In genomic region chr7:5053456-5054179, GRCm38 (mm10) we compare ENCODE assay signal across 8 mouse cellular contexts. TPM values are rescaled to one million over a fixed set of nuclear protein-coding genes. Genes with fewer than 3 reads are reported as not detected.
DNase-seq lines count a peak whose midpoint lies in the region; ATAC-seq and TF ChIP-seq lines count a peak whose summit lies in the region.

No protein-coding gene starts in this region.

- 9% methylated on average over 32 of the region's 32 CpGs for WGBS in kidney, postnatal 0 days
- WGBS in forebrain, embryonic 11.5 days: 8% methylated on average over 32 of the region's 32 CpGs
- 9% methylated on average over 32 of the region's 32 CpGs for WGBS in liver, embryonic 14.5 days (ENCODE audit: insufficient replicate concordance)

- TF ChIP-seq EP300 in liver, embryonic 14.5 days (IDR thresholded peaks at IDR 0.05; ENCODE audit: low read depth): no peak

- no peak for TF ChIP-seq CTCF in kidney, postnatal 0 days (IDR thresholded peaks at IDR 0.05; ENCODE audit: low read depth)
- no peak for TF ChIP-seq CTCF in brain, embryonic 14.5 days (IDR thresholded peaks at IDR 0.05; ENCODE audit: borderline replicate concordance, extremely low read depth, insufficient read depth, insufficient read length)
- TF ChIP-seq CTCF in liver, embryonic 14.5 days (IDR thresholded peaks at IDR 0.05; ENCODE audit: low read depth): no peak

- peaks cover 23% of the 10 kb centered on the region for H3K27me3 ChIP-seq in kidney, postnatal 0 days (ENCODE audit: insufficient read depth, low read length)
- H3K27me3 ChIP-seq in forebrain, embryonic 11.5 days (ENCODE audit: control insufficient read depth, insufficient read depth, low read length): peaks cover 59% of the 10 kb centered on the region
- H3K27me3 ChIP-seq in liver, embryonic 14.5 days (ENCODE audit: control insufficient read depth, insufficient read depth, low read length): peaks cover 93% of the 10 kb centered on the region

- peak overlapping the region; percentile 81 for H3K4me2 ChIP-seq in kidney, postnatal 0 days (ENCODE audit: low read length)
- peak overlapping the region; percentile 93 for H3K4me2 ChIP-seq in forebrain, embryonic 11.5 days (ENCODE audit: low read depth, low read length, severe bottlenecking)
- H3K4me2 ChIP-seq in liver, embryonic 14.5 days (ENCODE audit: low read depth): peak overlapping the region; percentile 38

- no peaks in the 10 kb centered on the region for H3K9me3 ChIP-seq in kidney, postnatal 0 days (replicated peaks; ENCODE audit: low read length)
- H3K9me3 ChIP-seq in forebrain, embryonic 11.5 days (ENCODE audit: control insufficient read depth, low read length): no peaks in the 10 kb centered on the region
- H3K9me3 ChIP-seq in liver, embryonic 14.5 days (ENCODE audit: control insufficient read depth, low read length): no peaks in the 10 kb centered on the region

- peak overlapping the region; percentile 60 for H3K4me3 ChIP-seq in kidney, postnatal 0 days (replicated peaks; ENCODE audit: low read depth, low read length)
- peak overlapping the region; percentile 77 for H3K4me3 ChIP-seq in forebrain, embryonic 11.5 days (ENCODE audit: low read depth, low read length)
- H3K4me3 ChIP-seq in liver, embryonic 14.5 days (ENCODE audit: insufficient read depth in 1 of 2, low read depth in 2 of 2, low read length in 2 of 2): peak overlapping the region; percentile 20 to 36; a peak in 3 of 4 replicates

- no peaks in the 10 kb centered on the region for H3K36me3 ChIP-seq in kidney, postnatal 0 days (ENCODE audit: insufficient read depth, low read length)
- H3K36me3 ChIP-seq in forebrain, embryonic 11.5 days (ENCODE audit: control insufficient read depth, insufficient read depth, low read length): no peaks in the 10 kb centered on the region
- H3K36me3 ChIP-seq in liver, embryonic 14.5 days (replicated peaks; ENCODE audit: control insufficient read depth, insufficient read depth, low read depth): no peaks in the 10 kb centered on the region

- ATAC-seq in kidney, postnatal 0 days (replicated peaks; ENCODE audit: low FRiP score, low read depth): no peak
- ATAC-seq in forebrain, embryonic 11.5 days (replicated peaks; ENCODE audit: low FRiP score): no peak
- no peak for ATAC-seq in liver, embryonic 14.5 days (ENCODE audit: insufficient read depth)

- peak; percentile 39 for DNase-seq in kidney, postnatal 0 days (ENCODE audit: low spot score)
- DNase-seq in kidney, adult 18-20 months: no peak
- peak; percentile 49 for DNase-seq in brain, embryonic 14.5 days (ENCODE audit: low read depth)
- DNase-seq in forebrain, embryonic 11.5 days (ENCODE audit: low spot score): no peak
- no peak for DNase-seq in liver, embryonic 14.5 days (ENCODE audit: low read depth in 3 of 3, low spot score in 3 of 3)
- DNase-seq in spleen, adult 12 weeks (ENCODE audit: low spot score): no peak
- no peak for DNase-seq in adrenal gland, adult 18-20 months (ENCODE audit: low spot score in 2 of 2)
- no peak for DNase-seq in B cell, adult 2 months

- H3K9ac ChIP-seq in kidney, postnatal 0 days (ENCODE audit: low read depth, low read length): peak overlapping the region; percentile 56
- H3K9ac ChIP-seq in forebrain, embryonic 11.5 days (ENCODE audit: low read length): peak overlapping the region; percentile 49
- H3K9ac ChIP-seq in liver, embryonic 14.5 days (replicated peaks): no peak overlapping the region

- TF ChIP-seq POLR2A in brain, embryonic 14.5 days (IDR thresholded peaks at IDR 0.05; ENCODE audit: borderline replicate concordance, extremely low read depth, insufficient read depth, insufficient read length, poor library complexity, severe bottlenecking): no peak

- H3K27ac ChIP-seq in kidney, postnatal 0 days: no peak overlapping the region
- H3K27ac ChIP-seq in forebrain, embryonic 11.5 days (ENCODE audit: low read depth, low read length): no peak overlapping the region
- H3K27ac ChIP-seq in liver, embryonic 14.5 days: no peak overlapping the region

- peaks cover 26% of the 10 kb centered on the region for H3K4me1 ChIP-seq in kidney, postnatal 0 days (replicated peaks; ENCODE audit: insufficient read depth, low read length)
- peaks cover 26% of the 10 kb centered on the region for H3K4me1 ChIP-seq in forebrain, embryonic 11.5 days (replicated peaks; ENCODE audit: control insufficient read depth, insufficient read depth, low read length)
- peaks cover 0 to 7% of the 10 kb centered on the region in 2 experiments; a peak in 2 of 4 replicates for H3K4me1 ChIP-seq in liver, embryonic 14.5 days (replicated peaks; ENCODE audit: control insufficient read depth in 2 of 2, insufficient read depth in 2 of 2, low read length in 1 of 2)

RNA-seq across cellular contexts. Expression of gene Zfp580, which starts 2.3 kb away (rescaled TPM):
- 48.7 and 54.0 TPM in 2 replicates for polyA plus RNA-seq in kidney, postnatal 0 days (2015; fragmentation: Nextera tagmentation; extraction: Ambion mirVana)
- polyA plus RNA-seq in brain, embryonic 14.5 days (2012; rRNA removed): 61.4 and 88.7 TPM in 2 replicates
- 44.6 and 51.4 TPM in 2 replicates for polyA plus RNA-seq in forebrain, embryonic 11.5 days (2014; fragmentation: Nextera tagmentation; extraction: Ambion mirVana)
- polyA plus RNA-seq in liver, embryonic 14.5 days (2012; rRNA removed): 1.4 and 1.7 TPM in 2 replicates
- polyA plus RNA-seq in liver, embryonic 14.5 days (2014; fragmentation: Nextera tagmentation; extraction: Ambion mirVana): 1.6 and 1.8 TPM in 2 replicates
- 1 to 10 TPM; 5.1 to 5.7 TPM for total RNA-seq in adrenal gland, adult 18-20 months (2021)

RNA-seq across cellular contexts. Expression of gene U2af2, which starts 8.3 kb away (rescaled TPM):
- polyA plus RNA-seq in kidney, postnatal 0 days (2015; fragmentation: Nextera tagmentation; extraction: Ambion mirVana): 95.0 and 103 TPM in 2 replicates
- 404 and 431 TPM in 2 replicates for polyA plus RNA-seq in brain, embryonic 14.5 days (2012; rRNA removed)
- 222 and 236 TPM in 2 replicates for polyA plus RNA-seq in forebrain, embryonic 11.5 days (2014; fragmentation: Nextera tagmentation; extraction: Ambion mirVana)
- 110 and 132 TPM in 2 replicates for polyA plus RNA-seq in liver, embryonic 14.5 days (2012; rRNA removed)
- 52.2 and 60.2 TPM in 2 replicates for polyA plus RNA-seq in liver, embryonic 14.5 days (2014; fragmentation: Nextera tagmentation; extraction: Ambion mirVana)
- total RNA-seq in adrenal gland, adult 18-20 months (2021): 100 to 1,000 TPM; 145 to 156 TPM

RNA-seq across cellular contexts. Expression of gene Zfp784, which starts 15.4 kb away (rescaled TPM):
- polyA plus RNA-seq in kidney, postnatal 0 days (2015; fragmentation: Nextera tagmentation; extraction: Ambion mirVana): 5.7 and 6.6 TPM in 2 replicates
- 6.8 and 7.6 TPM in 2 replicates for polyA plus RNA-seq in brain, embryonic 14.5 days (2012; rRNA removed)
- polyA plus RNA-seq in forebrain, embryonic 11.5 days (2014; fragmentation: Nextera tagmentation; extraction: Ambion mirVana): 3.9 and 4.8 TPM in 2 replicates
- polyA plus RNA-seq in liver, embryonic 14.5 days (2012; rRNA removed): 0.90 and 0.96 TPM in 2 replicates
- polyA plus RNA-seq in liver, embryonic 14.5 days (2014; fragmentation: Nextera tagmentation; extraction: Ambion mirVana): 0.86 and 1.0 TPM in 2 replicates
- total RNA-seq in adrenal gland, adult 18-20 months (2021): 1 to 10 TPM; 3.4 to 4.1 TPM

RNA-seq across cellular contexts. Expression of gene 4632433K11Rik, which starts 19.7 kb away (rescaled TPM):
- not detected in 2 replicates for polyA plus RNA-seq in kidney, postnatal 0 days (2015; fragmentation: Nextera tagmentation; extraction: Ambion mirVana)
- not detected in 2 replicates for polyA plus RNA-seq in brain, embryonic 14.5 days (2012; rRNA removed)
- polyA plus RNA-seq in forebrain, embryonic 11.5 days (2014; fragmentation: Nextera tagmentation; extraction: Ambion mirVana): not detected in 2 replicates
- not detected in 2 replicates for polyA plus RNA-seq in liver, embryonic 14.5 days (2012; rRNA removed)
- polyA plus RNA-seq in liver, embryonic 14.5 days (2014; fragmentation: Nextera tagmentation; extraction: Ambion mirVana): not detected in 2 replicates
- not detected for total RNA-seq in adrenal gland, adult 18-20 months (2021)

RNA-seq across cellular contexts. Expression of gene Epn1, which starts 26.4 kb away (rescaled TPM):
- polyA plus RNA-seq in kidney, postnatal 0 days (2015; fragmentation: Nextera tagmentation; extraction: Ambion mirVana): 58.4 and 61.7 TPM in 2 replicates
- polyA plus RNA-seq in brain, embryonic 14.5 days (2012; rRNA removed): 176 and 216 TPM in 2 replicates
- polyA plus RNA-seq in forebrain, embryonic 11.5 days (2014; fragmentation: Nextera tagmentation; extraction: Ambion mirVana): 70.1 and 75.0 TPM in 2 replicates
- polyA plus RNA-seq in liver, embryonic 14.5 days (2012; rRNA removed): 54.4 and 57.5 TPM in 2 replicates
- polyA plus RNA-seq in liver, embryonic 14.5 days (2014; fragmentation: Nextera tagmentation; extraction: Ambion mirVana): 45.4 and 56.7 TPM in 2 replicates
- 100 to 1,000 TPM; 140 to 142 TPM for total RNA-seq in adrenal gland, adult 18-20 months (2021)

Comparison
In these comparisons a context has a peak if more than half of its experiments do, and no peak if none do; other contexts are left out.
1. DNase-seq: peak in kidney, postnatal 0 days (single experiment) and brain, embryonic 14.5 days (single experiment); none in kidney, adult 18-20 months (single experiment), forebrain, embryonic 11.5 days (single experiment), liver, embryonic 14.5 days (0 of 3), spleen, adult 12 weeks (single experiment), adrenal gland, adult 18-20 months (0 of 2) and B cell, adult 2 months (0 of 2).
2. H3K4me2 ChIP-seq: peak in every context shown above with its lines; median percentile 93 in forebrain, embryonic 11.5 days; 81 in kidney, postnatal 0 days; 38 in liver, embryonic 14.5 days.
3. RNA of gene Zfp580, which starts 2.3 kb away (polyA plus RNA-seq): 61.4 to 88.7 TPM in brain, embryonic 14.5 days, 48.7 to 54.0 TPM in kidney, postnatal 0 days and 44.6 to 51.4 TPM in forebrain, embryonic 11.5 days; 1.4 to 1.8 TPM in liver, embryonic 14.5 days; every median in the first group is over 10 times any median in the second.
4. Peak in every context shown above with its lines, with median percentiles within 50 percentile points of each other: H3K4me3 ChIP-seq.